Mouse (Mus musculus) liver, embryonic 11.5 days (tissue): ENCODE measurements at regions not wholly inside any gene's neighbourhood (a gene's known extent, or its start where the extent isn't known, plus 50 kb on each side); places are given as distances from the start of the nearest gene placed in this dataset.

Source experiments
- ATAC-seq: fragments of 200-750 bp; cut with Nextera tagmentation; replicated peaks from 2 replicates; pipeline ENCODE4 v1.8.0; 2017; ENCODE audit warnings: moderate number of reproducible peaks, mild to moderate bottlenecking, moderate TSS enrichment, moderate library complexity; ENCODE audit not compliant: low FRiP score
- DNase-seq: peaks from one replicate; pipeline ENCODE4 v3.0.0-alpha.2; 2017; ENCODE audit warnings: low spot score
- H3K27ac ChIP-seq: fragments of 300-500 bp; sonication (generic); 2 replicates; pipeline ENCODE4 v1.5.1; 2014; ENCODE audit warnings: mild to moderate bottlenecking, low read depth, low read length, control low read depth
- H3K27me3 ChIP-seq: fragments of 300-500 bp; sonication (generic); replicated peaks from 2 replicates; pipeline ENCODE4 v1.6.1; 2014; ENCODE audit warnings: low read length, mixed read lengths; ENCODE audit not compliant: control insufficient read depth, insufficient read depth
- H3K36me3 ChIP-seq: fragments of 300-500 bp; sonication (generic); 2 replicates; pipeline ENCODE4 v1.6.1; 2014; ENCODE audit warnings: mild to moderate bottlenecking, low read length, moderate library complexity, mixed read lengths; ENCODE audit not compliant: control insufficient read depth, insufficient read depth
- H3K4me1 ChIP-seq: fragments of 300-500 bp; sonication (generic); replicated peaks from 2 replicates; pipeline ENCODE4 v1.6.1; 2014; ENCODE audit warnings: low read length, mixed read lengths; ENCODE audit not compliant: control insufficient read depth, insufficient read depth
- H3K4me2 ChIP-seq: fragments of 300-500 bp; sonication (generic); 2 replicates; pipeline ENCODE4 v1.6.1; 2014; ENCODE audit warnings: mild to moderate bottlenecking, control low read depth, moderate library complexity
- H3K4me3 ChIP-seq: fragments of 300-500 bp; sonication (generic); 2 replicates; pipeline ENCODE4 v1.5.1; 2014; ENCODE audit warnings: low read depth, low read length, control low read depth
- H3K9ac ChIP-seq: fragments of 300-500 bp; sonication (generic); 2 replicates; pipeline ENCODE4 v1.6.1; 2014; ENCODE audit warnings: low read depth, low read length, control low read depth
- H3K9me3 ChIP-seq: fragments of 300-500 bp; sonication (generic); 2 replicates; pipeline ENCODE4 v1.6.1; 2016; ENCODE audit warnings: low read length, inconsistent platforms, mixed read lengths; ENCODE audit not compliant: control insufficient read depth
- WGBS: fragments of 180-500 bp; shearing (Covaris S2); extraction: QIAGEN DNeasy Blood & Tissue Kit; methylation state at CpG from one replicate; pipeline ENCODE4 v1.1.7; 2014; 5-methylcytosine and 5-hydroxymethylcytosine counted together

- H3K4me2 ChIP-seq = no peak overlapping the region
- H3K4me1 ChIP-seq = peaks cover 5% of the 10 kb centered on the region; the same call in 1 of the 2 replicates
- H3K27ac ChIP-seq = no peak overlapping the region
- H3K4me3 ChIP-seq = no peak overlapping the region
- no peak overlapping the region for H3K9ac ChIP-seq
- no peak for DNase-seq
- ATAC-seq = no peak
- no peaks in the 10 kb centered on the region for H3K9me3 ChIP-seq
- H3K36me3 ChIP-seq = no peaks in the 10 kb centered on the region
- no peaks in the 10 kb centered on the region for H3K27me3 ChIP-seq
- WGBS = 73% methylated on average over 5 of the region's 5 CpGs
Observed at GRCm38 (mm10) chr3:52756006-52756405, 261.0 kb downstream of the Cog6 start.

DNA sequence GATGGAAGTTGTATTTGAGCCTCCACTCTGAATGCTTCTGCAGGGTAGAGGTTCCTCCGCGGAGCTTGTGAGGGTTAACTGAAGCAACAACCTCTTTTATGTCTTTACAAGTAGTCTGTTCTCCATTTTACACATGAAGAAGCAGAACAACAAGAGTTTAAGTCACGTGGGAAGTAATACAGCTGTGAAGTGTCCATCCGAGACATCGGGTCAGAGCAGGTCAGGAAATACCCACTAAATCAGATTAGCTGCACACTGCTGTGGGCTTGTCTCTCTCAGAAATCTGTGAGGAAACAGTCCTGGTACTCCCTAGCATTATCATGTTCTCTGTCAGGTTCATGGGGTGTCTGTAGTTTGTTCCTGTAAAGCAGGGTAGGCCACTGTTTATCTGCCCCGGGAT lies 262.1 kb downstream of the Cog6 start:
- Histone ChIP-seq H3K4me2 (no peak overlapping the region), H3K27me3 (no peaks in the 10 kb centered on the region), H3K27ac (no peak overlapping the region), H3K9ac (no peak overlapping the region), H3K36me3 (no peaks in the 10 kb centered on the region), H3K9me3 (no peaks in the 10 kb centered on the region), H3K4me1 (peaks cover 5% of the 10 kb centered on the region; the same call in 1 of the 2 replicates), H3K4me3 (no peak overlapping the region)
- ATAC-seq (no peak), DNase-seq (no peak)
- WGBS = 53% methylated on average over 6 of the region's 6 CpGs

- Histone ChIP-seq H3K4me3 (no peak overlapping the region), H3K27me3 (no peaks in the 10 kb centered on the region), H3K9ac (no peak overlapping the region), H3K27ac (no peak overlapping the region), H3K4me1 (peaks cover 5% of the 10 kb centered on the region; the same call in 1 of the 2 replicates), H3K36me3 (no peaks in the 10 kb centered on the region), H3K4me2 (no peak overlapping the region), H3K9me3 (no peaks in the 10 kb centered on the region)
- ATAC-seq = no peak
- WGBS = 71% methylated on average over 4 of the region's 4 CpGs
- no peak for DNase-seq
Observed at GRCm38 (mm10) chr3:52754401-52754800, 262.6 kb downstream of the Cog6 start.

DNA sequence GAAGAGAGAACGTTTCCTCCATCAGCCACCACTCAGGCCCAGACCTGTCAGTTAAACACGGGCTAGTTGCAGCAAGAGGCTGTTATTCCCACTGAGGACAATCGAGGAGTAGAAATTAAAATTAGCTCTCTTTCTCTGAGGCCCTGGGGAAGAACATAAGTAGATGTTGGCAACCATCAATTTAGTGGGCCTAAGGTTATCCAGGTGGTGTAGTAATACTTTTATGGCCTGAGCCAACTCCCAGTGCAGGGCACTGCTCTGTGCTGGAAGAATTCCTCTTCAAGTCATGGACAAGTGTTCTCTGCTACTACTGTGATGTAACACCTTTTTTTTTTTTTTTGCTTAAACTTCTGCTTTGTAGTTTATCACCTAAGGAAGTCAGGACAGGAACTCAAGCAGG lies 270.1 kb downstream of the Cog6 start:
- Histone ChIP-seq H3K4me3 (no peak overlapping the region), H3K36me3 (no peaks in the 10 kb centered on the region), H3K27me3 (no peaks in the 10 kb centered on the region), H3K9me3 (no peaks in the 10 kb centered on the region), H3K27ac (no peak overlapping the region), H3K9ac (no peak overlapping the region), H3K4me2 (no peak overlapping the region), H3K4me1 (no peaks in the 10 kb centered on the region)
- 75% methylated on average over 3 of the region's 3 CpGs for WGBS
- ATAC-seq = no peak
- DNase-seq = no peak

DNA sequence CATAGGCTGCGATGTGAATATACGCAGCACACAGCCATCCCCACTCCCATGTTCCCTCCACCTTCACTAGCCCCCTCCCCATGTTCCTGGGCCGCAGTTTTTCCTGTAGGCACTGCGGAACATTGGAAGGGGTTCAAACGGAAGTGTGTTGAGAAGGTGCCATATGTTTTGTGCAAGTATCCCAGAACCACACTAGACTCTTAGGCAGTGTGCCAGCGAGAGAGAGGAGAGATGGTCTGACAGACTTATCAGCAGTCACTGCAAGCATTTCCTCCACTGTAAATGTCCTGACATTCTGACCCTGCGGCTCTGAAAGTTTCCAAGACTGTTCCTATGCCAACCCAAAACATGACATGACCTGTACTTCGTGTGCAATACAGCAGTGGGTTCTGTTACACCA lies 272.7 kb downstream of the Cog6 start:
- no peak overlapping the region for H3K27ac ChIP-seq
- no peak for DNase-seq
- 70% methylated on average over 8 of the region's 8 CpGs for whole genome bisulfite sequencing

DNA sequence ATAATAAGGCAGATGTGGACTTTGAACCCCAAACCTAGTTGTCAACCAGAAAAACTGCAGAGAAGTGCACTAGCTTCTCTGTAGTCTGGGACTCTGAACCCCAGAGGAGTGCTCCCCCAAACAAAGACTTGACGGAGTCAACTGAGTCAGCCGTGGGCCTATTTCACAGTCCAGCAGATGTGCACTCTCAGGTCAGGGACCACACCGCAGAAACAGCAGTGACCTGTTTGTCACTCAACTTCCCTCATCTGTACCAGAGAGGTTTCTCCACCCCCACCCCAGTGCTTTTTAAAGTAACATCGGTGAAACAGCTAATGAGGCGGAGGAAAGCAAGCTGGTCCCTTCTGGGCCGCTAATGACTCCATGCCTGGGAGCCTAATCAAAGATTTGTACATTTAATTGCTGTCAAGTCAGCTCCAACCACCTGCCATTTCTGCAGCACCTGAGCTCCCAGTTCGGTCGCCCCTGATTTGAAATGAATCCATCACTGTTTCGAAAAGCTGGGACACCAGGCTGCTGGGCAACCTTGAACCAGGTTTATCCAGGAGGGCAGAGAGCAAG lies 276.5 kb downstream of the Cog6 start:
- Histone ChIP-seq H3K27me3 (no peaks in the 10 kb centered on the region), H3K27ac (no peak overlapping the region), H3K9ac (no peak overlapping the region), H3K4me3 (no peak overlapping the region), H3K4me1 (no peaks in the 10 kb centered on the region), H3K36me3 (no peaks in the 10 kb centered on the region), H3K4me2 (no peak overlapping the region), H3K9me3 (no peaks in the 10 kb centered on the region)
- 76% methylated on average over 9 of the region's 9 CpGs for WGBS
- DNase-seq (no peak), ATAC-seq (no peak)

More for the DNA sequence above, 272.7 kb downstream of the Cog6 start:
- Histone ChIP-seq H3K9me3 (no peaks in the 10 kb centered on the region), H3K4me1 (no peaks in the 10 kb centered on the region), H3K4me2 (no peak overlapping the region), H3K36me3 (no peaks in the 10 kb centered on the region), H3K9ac (no peak overlapping the region), H3K27me3 (no peaks in the 10 kb centered on the region), H3K4me3 (no peak overlapping the region)
- no peak for ATAC-seq

DNA sequence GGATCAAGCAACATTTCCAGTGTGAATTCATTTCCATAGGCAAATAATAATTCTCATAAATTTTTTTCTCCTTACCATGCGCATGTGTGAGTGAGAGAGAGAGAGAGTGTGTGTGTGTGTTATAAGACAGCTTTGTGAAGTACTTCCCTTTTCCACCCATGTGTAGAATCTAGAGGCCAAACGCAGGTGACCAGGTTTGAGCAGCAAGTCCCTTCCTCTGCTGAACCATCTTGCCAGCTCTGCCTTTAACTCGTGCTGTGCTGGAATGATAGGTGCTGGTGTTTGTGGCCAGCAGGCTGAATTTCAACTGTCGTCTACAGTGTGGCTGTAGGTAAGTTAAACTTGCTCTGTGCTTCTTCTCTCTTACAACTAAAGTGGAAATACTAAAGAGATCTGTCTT lies 277.5 kb downstream of the Cog6 start:
- H3K27me3 ChIP-seq = no peaks in the 10 kb centered on the region
- no peaks in the 10 kb centered on the region for H3K9me3 ChIP-seq
- 48% methylated on average over 4 of the region's 4 CpGs for WGBS
- no peak for ATAC-seq
- no peak overlapping the region for H3K9ac ChIP-seq
- no peak overlapping the region for H3K4me2 ChIP-seq
- H3K4me1 ChIP-seq = no peaks in the 10 kb centered on the region
- H3K27ac ChIP-seq = no peak overlapping the region
- no peaks in the 10 kb centered on the region for H3K36me3 ChIP-seq
- H3K4me3 ChIP-seq = no peak overlapping the region
- no peak for DNase-seq

DNA sequence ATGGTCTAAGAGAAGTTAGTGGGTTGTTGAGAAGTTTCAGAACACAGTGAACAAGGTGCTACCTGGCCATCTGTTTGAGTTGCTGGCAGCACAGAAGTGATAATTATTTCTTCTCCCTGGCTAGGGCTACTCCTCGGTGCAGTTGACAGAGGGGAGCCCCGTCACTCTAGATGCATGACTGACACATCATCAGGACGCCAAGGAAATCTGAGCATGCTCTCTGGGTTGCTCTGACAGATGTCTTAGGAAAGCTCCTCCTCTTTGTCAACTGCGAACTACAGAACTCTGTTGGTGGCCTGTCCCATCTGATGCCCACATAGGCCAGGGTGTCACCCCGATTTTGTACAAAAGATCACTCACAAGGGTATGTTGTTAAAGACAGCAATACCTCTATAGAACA lies 278.7 kb downstream of the Cog6 start:
- no peak for ATAC-seq
- Histone ChIP-seq H3K4me3 (no peak overlapping the region), H3K27me3 (no peaks in the 10 kb centered on the region), H3K4me2 (no peak overlapping the region), H3K27ac (no peak overlapping the region), H3K4me1 (no peaks in the 10 kb centered on the region), H3K9ac (no peak overlapping the region), H3K36me3 (no peaks in the 10 kb centered on the region), H3K9me3 (no peaks in the 10 kb centered on the region)
- DNase-seq = no peak
- 48% methylated on average over 5 of the region's 5 CpGs for WGBS

DNA sequence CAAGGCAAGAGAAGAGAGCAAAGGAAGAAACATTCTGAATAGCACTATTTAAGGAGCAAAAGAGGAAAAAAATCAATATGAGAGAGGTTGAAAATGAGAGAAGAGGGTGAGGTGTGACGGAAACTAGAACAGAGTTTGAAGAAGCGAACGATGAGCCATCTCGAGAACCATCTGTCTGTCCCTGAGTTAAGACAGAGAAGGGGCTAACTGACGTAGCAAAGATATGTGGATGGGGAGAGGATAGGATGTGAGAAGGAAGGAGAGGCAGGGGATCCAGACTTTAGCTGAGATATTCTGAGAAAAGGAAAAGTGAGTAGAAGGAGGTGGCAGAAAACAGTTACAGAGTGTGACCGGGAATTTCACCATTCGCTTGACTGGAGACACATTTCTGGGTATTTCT lies 281.1 kb downstream of the Cog6 start:
- DNase-seq (no peak), ATAC-seq (no peak)
- Histone ChIP-seq H3K4me3 (no peak overlapping the region), H3K27me3 (no peaks in the 10 kb centered on the region), H3K9ac (no peak overlapping the region), H3K4me2 (no peak overlapping the region), H3K27ac (no peak overlapping the region), H3K4me1 (no peaks in the 10 kb centered on the region), H3K36me3 (no peaks in the 10 kb centered on the region), H3K9me3 (no peaks in the 10 kb centered on the region)
- 89% methylated on average over 7 of the region's 7 CpGs for WGBS
